Mouse (Mus musculus): ENCODE measurements around the gene Gclm. TPM values are rescaled to one million over a fixed set of nuclear protein-coding genes. Genes with fewer than 3 reads are reported as not detected.
"Not testable (repeated sequence)": the region's sequence is repeated elsewhere in the genome, so short reads cannot be mapped to it uniquely, and the experiment has no call there.

Gclm gene
- polyA plus RNA-seq, 1 experiment = 43.4 TPM

DNA sequence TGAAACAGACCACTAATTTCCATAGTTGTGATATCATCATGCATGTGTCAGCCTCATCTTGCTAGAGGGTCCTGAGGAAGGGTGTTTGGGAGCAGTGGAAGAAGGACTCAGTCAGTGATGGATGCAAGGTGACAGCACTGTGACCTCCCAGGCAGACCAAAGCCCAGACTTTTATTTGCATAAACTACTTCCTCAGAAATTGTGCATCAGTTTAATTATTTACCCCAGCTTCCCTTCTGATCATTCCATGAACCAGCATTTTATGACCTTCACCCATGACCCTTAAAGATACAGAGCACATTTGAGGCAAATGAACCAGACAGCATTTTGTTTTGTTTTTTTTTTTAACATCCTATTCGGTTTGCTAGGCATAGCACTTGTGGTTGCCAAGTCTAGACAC lies 9.6 kb upstream of the Gclm start:
- DNase-seq (ENCODE audit: extremely low spot score in 1 of 2, low spot score in 1 of 2) = no peak

GRCm38 (mm10) chr3:122242876-122243275 lies 2.5 kb upstream of the Gclm start:
- no peak for DNase-seq (ENCODE audit: extremely low spot score in 1 of 2, low spot score in 1 of 2)

DNA sequence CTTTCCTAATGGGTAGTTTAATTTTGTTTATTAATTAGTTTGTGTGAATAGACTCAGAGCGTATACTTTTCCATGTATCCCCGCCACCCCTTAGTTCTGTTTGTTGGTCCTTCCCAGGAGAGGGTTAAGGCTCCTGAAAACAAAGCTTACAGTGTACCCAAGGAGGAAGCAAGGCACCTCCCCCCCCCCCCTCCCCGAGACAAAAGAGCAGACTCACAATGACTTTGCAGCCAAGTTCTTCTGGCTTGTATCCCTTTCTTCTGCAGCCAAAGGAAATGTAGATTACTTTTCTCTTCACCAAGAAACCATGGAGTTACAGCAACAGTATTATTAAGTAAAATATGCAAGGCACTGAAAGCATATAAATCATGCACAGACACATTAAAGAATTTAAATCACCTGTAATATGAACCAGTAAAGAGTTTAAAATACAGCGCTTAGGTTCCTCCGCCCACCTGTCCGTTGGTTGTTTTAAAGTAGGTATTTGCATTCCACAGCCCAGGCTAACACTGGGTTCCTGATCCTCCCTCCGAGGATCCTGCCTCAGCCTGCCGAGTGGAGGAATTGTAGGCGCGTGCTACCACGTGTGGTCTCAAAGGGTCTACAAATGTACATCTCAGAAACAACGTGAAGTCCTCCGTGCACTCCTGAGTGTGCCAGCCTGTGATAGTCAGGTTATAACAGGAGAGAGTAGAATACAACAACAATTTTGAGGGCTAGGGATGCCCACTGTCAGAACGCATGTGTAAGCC lies 1.8 kb upstream of the Gclm start:
- DNase-seq (ENCODE audit: extremely low spot score in 1 of 2, low spot score in 1 of 2) = no peak

- no peak for DNase-seq (ENCODE audit: extremely low spot score in 1 of 2, low spot score in 1 of 2)
Observed at GRCm38 (mm10) chr3:122244759-122245158, 598 bp upstream of the Gclm start.

GRCm38 (mm10) chr3:122245878-122246332 lies 548 bp downstream of the Gclm start:
- DNase-seq (ENCODE audit: extremely low spot score in 1 of 2, low spot score in 1 of 2) = peak in 1 of 2 experiments; percentile 37

- no peak for DNase-seq (ENCODE audit: extremely low spot score in 1 of 2, low spot score in 1 of 2)
Observed at GRCm38 (mm10) chr3:122246406-122246805, 1.0 kb downstream of the Gclm start.

DNA sequence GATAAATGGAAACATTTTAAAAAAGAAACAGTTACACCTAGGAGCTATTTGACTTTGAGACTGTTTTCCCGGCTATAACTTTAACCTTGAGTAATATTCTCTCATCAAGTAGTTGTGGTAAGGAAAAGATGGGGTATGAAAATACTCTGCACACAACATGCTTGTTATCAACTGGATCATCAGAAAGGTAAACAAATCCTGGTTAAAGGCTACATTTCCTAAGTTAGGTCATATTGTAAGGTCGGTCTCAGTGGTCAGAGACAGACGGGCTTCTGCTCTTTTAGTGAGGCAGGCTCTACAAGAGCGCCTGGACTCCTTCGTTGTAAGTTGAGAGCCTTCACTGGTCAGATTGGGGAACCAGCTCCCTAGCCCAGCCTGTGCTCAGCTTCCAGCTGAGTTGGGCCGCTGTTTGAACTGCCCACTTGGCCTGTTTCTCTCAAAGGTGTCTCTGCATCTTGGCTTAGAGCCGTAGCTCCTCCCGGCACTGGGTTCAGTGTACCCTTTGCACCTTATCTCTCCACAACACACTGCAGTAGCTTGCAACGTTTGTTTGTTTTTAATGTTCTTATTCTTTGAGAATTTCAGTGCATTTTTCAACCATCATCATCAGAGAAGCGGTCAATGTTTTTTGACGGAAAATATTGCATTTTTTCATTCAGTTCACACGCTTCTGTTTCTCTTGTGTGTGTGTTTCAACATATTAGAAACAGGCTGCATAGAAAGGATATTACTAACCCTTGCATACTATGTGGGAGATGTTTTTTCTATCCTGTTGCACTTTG lies 1.8 kb downstream of the Gclm start:
- no peak for DNase-seq (ENCODE audit: extremely low spot score in 1 of 2, low spot score in 1 of 2)

- no peak for DNase-seq (ENCODE audit: extremely low spot score in 1 of 2, low spot score in 1 of 2)
Observed at GRCm38 (mm10) chr3:122247768-122248100, 2.4 kb downstream of the Gclm start.

DNA sequence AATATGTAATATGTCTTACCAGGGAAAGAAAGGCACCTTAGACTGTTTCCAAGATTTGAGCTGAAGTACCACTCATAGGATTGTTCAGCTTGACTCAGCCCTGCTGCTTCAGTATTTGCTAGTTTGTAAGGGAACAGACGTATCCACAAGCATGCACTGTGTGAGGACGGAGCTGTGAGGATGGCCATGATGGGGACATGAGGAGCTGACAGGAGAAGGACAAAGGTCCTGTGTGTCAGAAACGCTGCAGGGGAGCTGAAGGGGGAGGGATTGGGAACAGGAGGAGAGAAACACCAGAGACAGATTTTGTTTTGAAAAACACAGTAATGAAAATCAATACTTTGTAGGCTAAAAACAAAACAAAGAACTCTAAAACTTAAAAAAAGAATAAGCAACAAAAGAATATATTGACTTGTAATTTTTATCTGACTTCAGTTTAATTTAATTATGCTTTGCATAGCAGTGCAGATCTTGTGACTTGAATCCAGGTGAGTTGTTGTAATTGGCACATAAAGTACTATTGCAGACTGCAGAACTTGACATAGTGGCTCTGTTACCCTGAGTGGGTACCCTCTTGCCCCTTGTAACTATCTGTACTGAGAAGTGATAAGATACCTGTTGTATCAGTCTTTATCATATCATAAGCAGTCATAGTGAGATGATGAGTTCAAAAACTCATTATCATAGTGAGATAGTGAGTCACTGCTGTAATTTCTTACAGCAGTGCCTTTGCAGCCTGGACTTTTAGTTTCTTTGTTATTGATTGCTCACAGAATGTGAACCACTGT lies 7.3 kb downstream of the Gclm start:
- no peak for DNase-seq (ENCODE audit: extremely low spot score in 1 of 2, low spot score in 1 of 2)

GRCm38 (mm10) chr3:122254050-122254449 lies 8.7 kb downstream of the Gclm start:
- not testable (repeated sequence) for DNase-seq (ENCODE audit: extremely low spot score in 1 of 2, low spot score in 1 of 2)

DNA sequence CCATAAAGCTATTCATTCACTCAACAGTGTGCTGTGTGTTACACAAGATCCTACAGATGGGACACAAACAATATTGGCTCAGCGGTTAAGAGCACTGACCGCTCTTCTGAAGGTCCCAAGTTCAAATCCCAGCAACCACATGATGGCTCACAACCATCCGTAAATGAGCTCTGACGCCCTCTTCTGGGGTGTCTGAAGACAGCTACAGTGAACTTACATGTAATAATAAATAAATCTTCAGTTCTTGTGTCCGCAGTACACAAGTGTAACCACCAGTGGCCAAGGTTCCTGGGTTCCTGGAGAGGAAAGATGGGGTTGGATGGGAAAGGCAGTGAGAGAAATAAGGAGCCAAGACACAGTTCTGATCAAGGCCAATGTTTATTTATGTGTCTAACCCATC lies 24.6 kb downstream of the Gclm start:
- no peak for DNase-seq (ENCODE audit: extremely low spot score in 1 of 2, low spot score in 1 of 2)

DNA sequence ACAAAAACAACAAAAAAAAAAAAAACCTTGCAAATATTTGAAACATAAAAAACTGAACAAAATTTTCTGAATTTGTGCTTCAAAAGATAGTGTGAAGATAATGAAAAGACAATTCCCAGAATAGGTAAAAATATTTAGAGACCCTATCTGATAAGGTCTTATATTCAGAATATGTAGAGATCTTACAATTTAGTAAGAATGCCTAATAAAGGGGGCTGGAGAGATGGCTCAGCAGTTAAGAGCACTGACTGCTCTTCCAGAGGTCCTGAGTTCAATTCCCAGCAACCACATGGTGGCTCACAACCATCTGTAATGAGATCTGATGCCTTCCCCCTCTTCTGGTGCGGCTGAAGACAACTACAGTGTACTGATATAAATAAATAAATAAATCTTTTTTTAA lies 27.2 kb downstream of the Gclm start:
- DNase-seq (ENCODE audit: extremely low spot score in 1 of 2, low spot score in 1 of 2) = not testable (repeated sequence)

- no peak for DNase-seq (ENCODE audit: extremely low spot score in 1 of 2, low spot score in 1 of 2)
Observed at GRCm38 (mm10) chr3:122273407-122274240, 28.3 kb downstream of the Gclm start.

GRCm38 (mm10) chr3:122274241-122275024 lies 29.1 kb downstream of the Gclm start, which contains the start of gene Dnttip2:
Dnttip2 (plus strand) TSS chr3:122274388.
- DNase-seq (ENCODE audit: extremely low spot score in 1 of 2, low spot score in 1 of 2) = peak; percentile 84 to 95

GRCm38 (mm10) chr3:122275111-122275510 lies 29.8 kb downstream of the Gclm start:
- DNase-seq (ENCODE audit: extremely low spot score in 1 of 2, low spot score in 1 of 2) = no peak

DNA sequence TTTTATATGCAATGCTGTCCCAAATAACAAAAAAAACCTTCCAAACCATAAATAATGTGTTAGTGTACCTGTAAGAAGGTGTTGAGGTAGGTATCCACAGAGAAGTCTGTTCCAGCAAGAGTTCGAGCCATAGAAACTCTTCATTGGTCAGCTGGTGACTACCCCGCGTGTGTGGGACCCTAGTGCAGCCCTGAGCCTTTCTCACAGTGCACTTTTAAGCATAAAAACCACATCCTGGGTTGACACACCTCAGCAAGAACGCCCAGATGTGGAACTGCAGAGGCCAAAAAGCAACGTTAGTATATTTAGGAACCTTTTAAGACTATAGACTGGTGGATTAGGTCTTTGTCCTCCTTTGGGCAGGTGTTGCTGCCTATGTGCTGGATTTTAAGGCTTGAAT lies 41.8 kb downstream of the Gclm start:
- no peak for DNase-seq (ENCODE audit: extremely low spot score in 1 of 2, low spot score in 1 of 2)

- no peak for DNase-seq (ENCODE audit: extremely low spot score in 1 of 2, low spot score in 1 of 2)
Observed at GRCm38 (mm10) chr3:122288613-122289195, 43.3 kb downstream of the Gclm start.

DNA sequence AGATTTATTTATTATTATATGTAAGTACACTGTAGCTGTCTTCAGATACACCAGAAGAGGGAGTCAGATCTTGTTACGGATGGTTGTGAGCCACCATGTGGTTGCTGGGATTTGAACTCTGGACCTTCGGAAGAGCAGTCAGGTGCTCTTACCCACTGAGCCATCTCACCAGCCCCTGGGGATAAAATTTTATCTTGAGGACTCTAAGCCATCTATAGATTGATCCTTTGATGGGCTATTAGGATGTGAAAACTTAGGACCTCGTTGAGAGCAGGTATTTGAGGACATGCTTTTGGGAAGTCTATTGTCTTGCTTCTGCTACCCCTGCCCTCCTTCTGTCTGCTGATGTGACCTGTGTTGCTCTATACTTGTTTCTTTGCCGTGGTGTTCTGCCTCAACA lies 44.0 kb downstream of the Gclm start:
- not testable (repeated sequence) for DNase-seq (ENCODE audit: extremely low spot score in 1 of 2, low spot score in 1 of 2)

GRCm38 (mm10) chr3:122290696-122291095 lies 45.3 kb downstream of the Gclm start:
- DNase-seq (ENCODE audit: extremely low spot score in 1 of 2, low spot score in 1 of 2) = peak in 1 of 2 experiments; percentile 31
